Mouse (Mus musculus) embryonic fibroblast, embryonic 13.5 days (primary cell): ENCODE data around the gene Gigyf1.

ENCODE experiments used
- CTCF ChIP-seq: IDR thresholded peaks from 2 replicates; pipeline ENCODE4 v1.5.1; 2011; ENCODE audit warnings: mild to moderate bottlenecking, control low read depth, low read length, moderate library complexity, borderline replicate concordance; ENCODE audit not compliant: insufficient read depth
- POLR2A ChIP-seq: IDR thresholded peaks from 2 replicates; pipeline ENCODE4 v1.6.1; 2011; ENCODE audit warnings: low read depth, mild to moderate bottlenecking, control low read depth, low read length, moderate library complexity

- TF ChIP-seq POLR2A (peak; percentile 49), CTCF (no peak)
Observed at GRCm38 (mm10) chr5:137530588-137531413, 12.5 kb downstream of the Gigyf1 start.
